In the genomic region with DNA sequence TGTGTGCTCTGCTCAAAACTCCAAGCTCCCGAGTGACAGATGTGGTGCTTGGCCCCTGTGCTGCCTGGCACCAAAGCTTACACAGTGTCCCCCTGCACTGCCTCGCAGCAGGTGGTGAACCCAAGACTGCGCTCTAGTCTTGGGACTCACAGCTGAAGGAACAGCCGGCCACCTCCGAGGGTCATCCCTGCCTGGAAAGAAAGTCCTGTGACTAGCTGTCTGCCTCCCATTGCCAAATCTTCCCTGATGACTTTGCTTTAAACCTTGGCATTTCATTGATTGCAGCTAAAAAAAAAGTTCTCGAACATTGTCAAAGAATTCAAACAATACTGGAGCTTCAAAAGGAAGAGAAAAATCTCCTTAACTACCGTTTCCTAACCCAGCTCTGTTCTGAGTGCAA, we compare ENCODE assay signal across 22 mouse cellular contexts. TPM values are rescaled to one million over a fixed set of nuclear protein-coding genes. Genes with fewer than 3 reads are reported as not detected.
DNase-seq lines count a peak whose midpoint lies in the region; ATAC-seq lines count a peak whose summit lies in the region.
"Had no signal": no experiment of that assay in that cellular context is flagged by ENCODE, and none has a peak within 500 bp of the region (broad histone marks: within the 10 kb centered on the region; RNA-seq: fewer than 3 reads in every experiment).

No protein-coding gene starts in this region.

- ATAC-seq in embryonic facial prominence, embryonic 14.5 days (ENCODE audit: low read depth): no peak
- no peak for ATAC-seq in kidney, embryonic 14.5 days (ENCODE audit: low FRiP score, low TSS enrichment)
- no peak for ATAC-seq in liver, embryonic 13.5 days (ENCODE audit: low read depth)
- no peak for ATAC-seq in forebrain, embryonic 16.5 days
- ATAC-seq: activated CD4-positive, CD25-positive, alpha-beta regulatory T cell, adult 4 months; midbrain, embryonic 15.5 days had no signal

- 44% methylated on average over 7 of the region's 7 CpGs for WGBS in embryonic facial prominence, embryonic 14.5 days
- WGBS in embryonic facial prominence, embryonic 10.5 days: 54% methylated on average over 7 of the region's 7 CpGs
- WGBS in kidney, embryonic 14.5 days: 52% methylated on average over 7 of the region's 7 CpGs
- 46% methylated on average over 7 of the region's 7 CpGs for WGBS in liver, embryonic 13.5 days (ENCODE audit: insufficient replicate concordance)
- WGBS in forebrain, embryonic 16.5 days: 43% methylated on average over 7 of the region's 7 CpGs

- H3K4me3 ChIP-seq in embryonic facial prominence, embryonic 14.5 days (ENCODE audit: low read depth, low read length): no peak overlapping the region
- H3K4me3 ChIP-seq in embryonic facial prominence, embryonic 10.5 days: no peak overlapping the region
- no peak overlapping the region for H3K4me3 ChIP-seq in kidney, embryonic 14.5 days (ENCODE audit: low read length)
- no peak overlapping the region for H3K4me3 ChIP-seq in liver, embryonic 13.5 days (replicated peaks)
- H3K4me3 ChIP-seq in forebrain, embryonic 16.5 days (replicated peaks; ENCODE audit: low read length): no peak overlapping the region
- H3K4me3 ChIP-seq: hindbrain, embryonic 15.5 days; intestine, embryonic 15.5 days; midbrain, embryonic 15.5 days; neural tube, embryonic 15.5 days had no signal

- no peak overlapping the region for H3K27ac ChIP-seq in embryonic facial prominence, embryonic 14.5 days (replicated peaks; ENCODE audit: low read depth, low read length)
- H3K27ac ChIP-seq in embryonic facial prominence, embryonic 10.5 days (replicated peaks): no peak overlapping the region; the same call in 1 of the 2 replicates
- H3K27ac ChIP-seq in kidney, embryonic 14.5 days (ENCODE audit: low read depth, low read length): no peak overlapping the region; the same call in 1 of the 2 replicates
- H3K27ac ChIP-seq in liver, embryonic 13.5 days: 0 out of 2 replicates have a peak overlapping the region, but pooled peaks have one; percentile 34
- no peak overlapping the region for H3K27ac ChIP-seq in forebrain, embryonic 16.5 days (ENCODE audit: low read length)
- H3K27ac ChIP-seq: gastrocnemius, adult 2 months; hindbrain, embryonic 15.5 days; intestine, embryonic 15.5 days; midbrain, embryonic 15.5 days; neural tube, embryonic 15.5 days had no signal

- H3K9me3 ChIP-seq in embryonic facial prominence, embryonic 14.5 days (ENCODE audit: control insufficient read depth, low read length): no peaks in the 10 kb centered on the region
- H3K9me3 ChIP-seq in embryonic facial prominence, embryonic 10.5 days: no peaks in the 10 kb centered on the region
- H3K9me3 ChIP-seq in kidney, embryonic 14.5 days (ENCODE audit: control insufficient read depth, low read length): no peaks in the 10 kb centered on the region
- no peaks in the 10 kb centered on the region for H3K9me3 ChIP-seq in liver, embryonic 13.5 days (replicated peaks)
- no peaks in the 10 kb centered on the region for H3K9me3 ChIP-seq in forebrain, embryonic 16.5 days (ENCODE audit: control insufficient read depth, low read length)
- H3K9me3 ChIP-seq: forebrain, embryonic 10.5 days; G1E; hindbrain, embryonic 15.5 days; intestine, embryonic 15.5 days; midbrain, embryonic 15.5 days; neural tube, embryonic 15.5 days had no signal

- no peak overlapping the region for H3K4me2 ChIP-seq in embryonic facial prominence, embryonic 14.5 days (ENCODE audit: low read depth, low read length)
- H3K4me2 ChIP-seq in kidney, embryonic 14.5 days (replicated peaks; ENCODE audit: low read depth, low read length): no peak overlapping the region
- H3K4me2 ChIP-seq in liver, embryonic 13.5 days: no peak overlapping the region
- no peak overlapping the region for H3K4me2 ChIP-seq in forebrain, embryonic 16.5 days (ENCODE audit: low read length)
- H3K4me2 ChIP-seq: midbrain, embryonic 15.5 days; neural tube, embryonic 15.5 days had no signal

- DNase-seq in embryonic facial prominence, embryonic 14.5 days (ENCODE audit: low spot score): peak; percentile 26
- no peak for DNase-seq in embryonic facial prominence, embryonic 10.5 days (ENCODE audit: low spot score)
- peak; percentile 6 for DNase-seq in kidney, adult 9 months
- no peak for DNase-seq in liver, embryonic 13.5 days
- no peak for DNase-seq in liver
- DNase-seq in retina, postnatal 1 day: peak; percentile 16
- DNase-seq: cerebellum, adult 9-11 months; layer of hippocampus, adult 9-11 months; lung, postnatal 36 days; right cerebral cortex, postnatal 4 days; thymus, adult 2 months had no signal

- no peak overlapping the region for H3K9ac ChIP-seq in embryonic facial prominence, embryonic 14.5 days (ENCODE audit: low read depth, low read length)
- no peak overlapping the region for H3K9ac ChIP-seq in kidney, embryonic 14.5 days (ENCODE audit: low read depth, low read length)
- no peak overlapping the region for H3K9ac ChIP-seq in liver, embryonic 13.5 days
- H3K9ac ChIP-seq in forebrain, embryonic 16.5 days (replicated peaks; ENCODE audit: low read depth, low read length): no peak overlapping the region
- H3K9ac ChIP-seq: hindbrain, embryonic 15.5 days; intestine, embryonic 15.5 days; lung, embryonic 14.5 days; midbrain, embryonic 15.5 days; neural tube, embryonic 15.5 days had no signal

- H3K27me3 ChIP-seq in embryonic facial prominence, embryonic 14.5 days (replicated peaks; ENCODE audit: control insufficient read depth, insufficient read depth, low read length): no peaks in the 10 kb centered on the region
- H3K27me3 ChIP-seq in embryonic facial prominence, embryonic 10.5 days (replicated peaks; ENCODE audit: low read depth, poor library complexity, severe bottlenecking): 0 out of 2 replicates have a peak, but pooled peaks cover 5% of the 10 kb centered on the region
- no peaks in the 10 kb centered on the region for H3K27me3 ChIP-seq in kidney, embryonic 14.5 days (ENCODE audit: control insufficient read depth, insufficient read depth, low read length)
- 0 out of 2 replicates have a peak, but pooled peaks cover 5% of the 10 kb centered on the region for H3K27me3 ChIP-seq in liver, embryonic 13.5 days
- no peaks in the 10 kb centered on the region for H3K27me3 ChIP-seq in forebrain, embryonic 16.5 days (replicated peaks; ENCODE audit: control insufficient read depth, insufficient read depth, low read length)
- H3K27me3 ChIP-seq: hindbrain, embryonic 15.5 days; intestine, embryonic 15.5 days; midbrain, embryonic 15.5 days; neural tube, embryonic 15.5 days had no signal

- peaks cover 5% of the 10 kb centered on the region for H3K4me1 ChIP-seq in embryonic facial prominence, embryonic 14.5 days (ENCODE audit: control insufficient read depth, insufficient read depth, low read length)
- peaks cover 29% of the 10 kb centered on the region for H3K4me1 ChIP-seq in embryonic facial prominence, embryonic 10.5 days
- H3K4me1 ChIP-seq in kidney, embryonic 14.5 days (ENCODE audit: control insufficient read depth, insufficient read depth, low read length): peaks cover 16% of the 10 kb centered on the region
- peaks cover 12% of the 10 kb centered on the region for H3K4me1 ChIP-seq in liver, embryonic 13.5 days (replicated peaks)
- H3K4me1 ChIP-seq in forebrain, embryonic 16.5 days (replicated peaks; ENCODE audit: control insufficient read depth, insufficient read depth, low read length): no peaks in the 10 kb centered on the region
- H3K4me1 ChIP-seq: midbrain, embryonic 15.5 days; neural tube, embryonic 15.5 days had no signal

- H3K36me3 ChIP-seq in embryonic facial prominence, embryonic 14.5 days (ENCODE audit: control insufficient read depth, insufficient read depth, low read length): no peaks in the 10 kb centered on the region
- H3K36me3 ChIP-seq in embryonic facial prominence, embryonic 10.5 days (replicated peaks): no peaks in the 10 kb centered on the region
- H3K36me3 ChIP-seq in kidney, embryonic 14.5 days (ENCODE audit: control insufficient read depth, insufficient read depth, low read length): no peaks in the 10 kb centered on the region
- no peaks in the 10 kb centered on the region for H3K36me3 ChIP-seq in liver, embryonic 13.5 days
- H3K36me3 ChIP-seq in forebrain, embryonic 16.5 days (ENCODE audit: control insufficient read depth, insufficient read depth): no peaks in the 10 kb centered on the region
- H3K36me3 ChIP-seq: forebrain, embryonic 10.5 days; G1E; hindbrain, embryonic 15.5 days; intestine, embryonic 15.5 days; midbrain, embryonic 15.5 days; neural tube, embryonic 15.5 days had no signal

RNA-seq across cellular contexts. Expression of gene Slc6a13, which starts 0.7 kb away (rescaled TPM):
- polyA plus RNA-seq in embryonic facial prominence, embryonic 14.5 days (2014; fragmentation: Nextera tagmentation; extraction: Ambion mirVana): 10.6 and 11.5 TPM in 2 replicates
- 1.3 and 1.8 TPM in 2 replicates for polyA plus RNA-seq in embryonic facial prominence, embryonic 10.5 days (2016; fragmentation: Nextera tagmentation; extraction: Ambion mirVana)
- polyA plus RNA-seq in kidney, embryonic 14.5 days (2014; fragmentation: Nextera tagmentation; extraction: Ambion mirVana): 9.8 and 13.4 TPM in 2 replicates
- polyA plus RNA-seq in liver, embryonic 13.5 days (2015; fragmentation: Nextera tagmentation; extraction: Ambion mirVana): 18.6 and 21.2 TPM in 2 replicates
- polyA plus RNA-seq in forebrain, embryonic 16.5 days (2015; fragmentation: Nextera tagmentation; extraction: Ambion mirVana): 24.7 and 33.1 TPM in 2 replicates

RNA-seq across cellular contexts. Expression of gene Slc6a12, which starts 43.6 kb away (rescaled TPM):
- polyA plus RNA-seq in embryonic facial prominence, embryonic 14.5 days (2014; fragmentation: Nextera tagmentation; extraction: Ambion mirVana): 0.78 and 1.4 TPM in 2 replicates
- 0.29 TPM in 1 of 2 replicates, not detected in the other for polyA plus RNA-seq in embryonic facial prominence, embryonic 10.5 days (2016; fragmentation: Nextera tagmentation; extraction: Ambion mirVana)
- polyA plus RNA-seq in kidney, embryonic 14.5 days (2014; fragmentation: Nextera tagmentation; extraction: Ambion mirVana): 0.21 and 0.35 TPM in 2 replicates
- 1.1 and 1.4 TPM in 2 replicates for polyA plus RNA-seq in liver, embryonic 13.5 days (2015; fragmentation: Nextera tagmentation; extraction: Ambion mirVana)
- 0.53 and 0.79 TPM in 2 replicates for polyA plus RNA-seq in forebrain, embryonic 16.5 days (2015; fragmentation: Nextera tagmentation; extraction: Ambion mirVana)
- polyA plus RNA-seq: activated CD4-positive, CD25-positive, alpha-beta regulatory T cell, adult 4 months; G1E; lung, embryonic 14.5 days had no signal

RNA-seq across cellular contexts. Expression of gene Usp18, which starts 53.6 kb away (rescaled TPM):
- 2.2 and 2.7 TPM in 2 replicates for polyA plus RNA-seq in embryonic facial prominence, embryonic 14.5 days (2014; fragmentation: Nextera tagmentation; extraction: Ambion mirVana)
- polyA plus RNA-seq in embryonic facial prominence, embryonic 10.5 days (2016; fragmentation: Nextera tagmentation; extraction: Ambion mirVana): 0.39 and 0.50 TPM in 2 replicates
- 1.6 and 1.8 TPM in 2 replicates for polyA plus RNA-seq in kidney, embryonic 14.5 days (2014; fragmentation: Nextera tagmentation; extraction: Ambion mirVana)
- polyA plus RNA-seq in liver, embryonic 13.5 days (2015; fragmentation: Nextera tagmentation; extraction: Ambion mirVana): 6.3 and 7.1 TPM in 2 replicates
- 0.95 and 1.5 TPM in 2 replicates for polyA plus RNA-seq in forebrain, embryonic 16.5 days (2015; fragmentation: Nextera tagmentation; extraction: Ambion mirVana)

Comparison
In these comparisons a context has a peak if more than half of its experiments do, and no peak if none do; other contexts are left out.
1. DNase-seq: peak in embryonic facial prominence, embryonic 14.5 days (single experiment), kidney, adult 9 months (single experiment) and retina, postnatal 1 day (single experiment); none in embryonic facial prominence, embryonic 10.5 days (single experiment), liver, embryonic 13.5 days (single experiment) and liver (single experiment).